In the genomic region with DNA sequence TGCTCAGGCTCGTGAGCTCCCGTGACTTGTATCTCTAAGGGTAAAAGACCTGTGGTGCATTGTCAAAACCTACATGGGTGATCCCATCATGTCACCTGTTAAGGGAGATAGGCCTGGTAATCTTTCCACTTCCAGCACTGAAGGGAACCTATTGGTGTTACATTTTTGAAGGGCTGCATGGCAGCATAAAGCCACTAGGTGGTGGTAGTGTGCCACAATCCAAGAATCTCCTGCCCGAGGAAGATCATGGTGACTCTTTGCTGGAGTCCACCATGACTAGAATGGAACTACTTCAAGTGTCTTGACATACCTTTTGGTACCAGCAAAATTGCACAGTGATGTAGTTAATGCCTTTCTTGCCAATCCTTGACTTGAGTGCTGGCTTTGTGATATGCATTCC, we compare ENCODE assay signal across 8 mouse cellular contexts. TPM values are rescaled to one million over a fixed set of nuclear protein-coding genes. Genes with fewer than 3 reads are reported as not detected.
DNase-seq lines count a peak whose midpoint lies in the region; TF ChIP-seq lines count a peak whose summit lies in the region.
"Had no signal": no experiment of that assay in that cellular context is flagged by ENCODE, and none has a peak within 500 bp of the region (broad histone marks: within the 10 kb centered on the region; RNA-seq: fewer than 3 reads in every experiment).

No protein-coding gene starts in this region.

- no peak for TF ChIP-seq POLR2A in liver, adult 2 months (IDR thresholded peaks at IDR 0.05; ENCODE audit: extremely low read depth, insufficient read depth, low read length)

- H3K36me3 ChIP-seq in liver, adult 2 months (ENCODE audit: control insufficient read depth, insufficient read depth, low read length), result peaks cover 6% of the 10 kb centered on the region
- H3K36me3 ChIP-seq: hindbrain, embryonic 15.5 days had no signal

- no peak overlapping the region for H3K4me3 ChIP-seq in liver, adult 2 months (ENCODE audit: insufficient read depth, low read depth, low read length)
- H3K4me3 ChIP-seq: hindbrain, embryonic 15.5 days had no signal

- no peak overlapping the region for H3K9ac ChIP-seq in liver, adult 2 months (ENCODE audit: low read depth, low read length)
- H3K9ac ChIP-seq: hindbrain, embryonic 15.5 days had no signal

- peak; percentile 69 for DNase-seq in 416B (ENCODE audit: low read depth)
- peak; percentile 71 to 73 for DNase-seq in B cell, adult 2 months
- DNase-seq in adrenal gland, postnatal 14 days, result peak; percentile 66
- peak; percentile 70 for DNase-seq in embryo, embryonic 9.5 days (ENCODE audit: extremely low spot score)
- peak; percentile 24 to 63 for DNase-seq in kidney, adult 8-10 months
- peak; percentile 49 for DNase-seq in liver, adult 2 months (ENCODE audit: extremely low read depth, low read depth, low spot score)
- DNase-seq in right cerebral cortex, adult 18-20 months, result peak; percentile 53

- TF ChIP-seq CTCF in liver, adult 2 months (IDR thresholded peaks at IDR 0.05; ENCODE audit: low read depth, low read length), result peak; percentile 63

- peaks cover 32% of the 10 kb centered on the region for H3K79me2 ChIP-seq in liver, adult 2 months (ENCODE audit: control insufficient read depth, insufficient read depth, low read length)

- no peak overlapping the region for H3K27ac ChIP-seq in liver, adult 2 months (replicated peaks; ENCODE audit: insufficient read depth, low read depth, low read length)
- H3K27ac ChIP-seq: hindbrain, embryonic 15.5 days had no signal

- 37% methylated on average over 3 of the region's 3 CpGs for WGBS in liver, adult 2 months

- H3K4me1 ChIP-seq in liver, adult 2 months (ENCODE audit: control insufficient read depth, insufficient read depth, low read length), result no peaks in the 10 kb centered on the region

- no peaks in the 10 kb centered on the region for H3K27me3 ChIP-seq in liver, adult 2 months (ENCODE audit: control insufficient read depth, insufficient read depth, low read length)
- H3K27me3 ChIP-seq: hindbrain, embryonic 15.5 days had no signal

RNA-seq across cellular contexts. Expression of a gene that starts 39.9 kb away (rescaled TPM):
- 14.3 and 16.3 TPM in 2 replicates for total RNA-seq in adrenal gland, postnatal 14 days (2021)
- total RNA-seq in liver, adult 2 months (2014; rRNA removed), result 12.3 and 13.0 TPM in 2 replicates
- polyA plus RNA-seq in liver, adult 2 months (2012; rRNA removed), result 1.7 and 2.0 TPM in 2 replicates
